Mouse (Mus musculus): ENCODE data around the gene Trcg1. TPM values are rescaled to one million over a fixed set of nuclear protein-coding genes. Genes with fewer than 3 reads are reported as not detected.
A peak's percentile ranks its signal among the peaks of the same experiment; 100 is the strongest.

Trcg1 gene
- polyA plus RNA-seq, 1 experiment from 2014 or later = not detected

- H3K36me3 ChIP-seq (ENCODE audit: control insufficient read depth, insufficient read depth) = no peaks in the 10 kb centered on the region
- no peak overlapping the region for H3K4me3 ChIP-seq (ENCODE audit: low read depth, low read length)
- ATAC-seq = no peak
- H3K27me3 ChIP-seq (replicated peaks; ENCODE audit: control insufficient read depth, insufficient read depth, low read length) = no peaks in the 10 kb centered on the region
- no peaks in the 10 kb centered on the region for H3K9me3 ChIP-seq (ENCODE audit: control insufficient read depth)
- no peak for TF ChIP-seq CTCF (IDR thresholded peaks at IDR 0.05; ENCODE audit: low read depth)
- no peak overlapping the region for H3K9ac ChIP-seq (ENCODE audit: low read depth, low read length)
- 76% methylated on average over 2 of the region's 2 CpGs for WGBS
- H3K27ac ChIP-seq (ENCODE audit: low read depth, low read length) = no peak overlapping the region
- no peaks in the 10 kb centered on the region for H3K4me1 ChIP-seq (replicated peaks; ENCODE audit: control insufficient read depth, insufficient read depth, low read length)
- no peak overlapping the region for H3K4me2 ChIP-seq (replicated peaks; ENCODE audit: low read depth)
Observed at GRCm38 (mm10) chr9:57238220-57238619, 1.9 kb downstream of the Trcg1 start.

GRCm38 (mm10) chr9:57241111-57241510 is 4.8 kb downstream of the Trcg1 start:
- no peaks in the 10 kb centered on the region for H3K4me1 ChIP-seq (replicated peaks; ENCODE audit: control insufficient read depth, insufficient read depth, low read length)
- no peaks in the 10 kb centered on the region for H3K9me3 ChIP-seq (ENCODE audit: control insufficient read depth)
- no peak for ATAC-seq
- H3K27ac ChIP-seq (ENCODE audit: low read depth, low read length) = no peak overlapping the region
- H3K4me2 ChIP-seq (replicated peaks; ENCODE audit: low read depth) = no peak overlapping the region
- no peaks in the 10 kb centered on the region for H3K27me3 ChIP-seq (replicated peaks; ENCODE audit: control insufficient read depth, insufficient read depth, low read length)
- TF ChIP-seq CTCF (IDR thresholded peaks at IDR 0.05; ENCODE audit: low read depth) = no peak
- no peak overlapping the region for H3K9ac ChIP-seq (ENCODE audit: low read depth, low read length)
- no peak overlapping the region for H3K4me3 ChIP-seq (ENCODE audit: low read depth, low read length)
- 87% methylated on average over 5 of the region's 5 CpGs for WGBS
- no peaks in the 10 kb centered on the region for H3K36me3 ChIP-seq (ENCODE audit: control insufficient read depth, insufficient read depth)

- no peak for ATAC-seq
- no peak for TF ChIP-seq CTCF (IDR thresholded peaks at IDR 0.05; ENCODE audit: low read depth)
- no peaks in the 10 kb centered on the region for H3K9me3 ChIP-seq (ENCODE audit: control insufficient read depth)
- H3K4me3 ChIP-seq (ENCODE audit: low read depth, low read length) = no peak overlapping the region
- WGBS = 34% methylated on average over 5 of the region's 5 CpGs
- no peaks in the 10 kb centered on the region for H3K4me1 ChIP-seq (replicated peaks; ENCODE audit: control insufficient read depth, insufficient read depth, low read length)
- no peak overlapping the region for H3K9ac ChIP-seq (ENCODE audit: low read depth, low read length)
- no peak overlapping the region for H3K27ac ChIP-seq (ENCODE audit: low read depth, low read length)
- no peaks in the 10 kb centered on the region for H3K36me3 ChIP-seq (ENCODE audit: control insufficient read depth, insufficient read depth)
- no peaks in the 10 kb centered on the region for H3K27me3 ChIP-seq (replicated peaks; ENCODE audit: control insufficient read depth, insufficient read depth, low read length)
- H3K4me2 ChIP-seq (replicated peaks; ENCODE audit: low read depth) = no peak overlapping the region
Observed at GRCm38 (mm10) chr9:57242916-57243315, 6.6 kb downstream of the Trcg1 start.

- no peaks in the 10 kb centered on the region for H3K36me3 ChIP-seq (ENCODE audit: control insufficient read depth, insufficient read depth)
- H3K9ac ChIP-seq (ENCODE audit: low read depth, low read length) = no peak overlapping the region
- no peak for ATAC-seq
- WGBS = 38% methylated on average over 7 of the region's 7 CpGs
- no peaks in the 10 kb centered on the region; the same call in 1 of the 2 replicates for H3K4me1 ChIP-seq (replicated peaks; ENCODE audit: control insufficient read depth, insufficient read depth, low read length)
- no peak overlapping the region for H3K4me2 ChIP-seq (replicated peaks; ENCODE audit: low read depth)
- H3K4me3 ChIP-seq (ENCODE audit: low read depth, low read length) = no peak overlapping the region
- H3K27me3 ChIP-seq (replicated peaks; ENCODE audit: control insufficient read depth, insufficient read depth, low read length) = no peaks in the 10 kb centered on the region
- no peak for TF ChIP-seq CTCF (IDR thresholded peaks at IDR 0.05; ENCODE audit: low read depth)
- H3K9me3 ChIP-seq (ENCODE audit: control insufficient read depth) = no peaks in the 10 kb centered on the region
- no peak overlapping the region for H3K27ac ChIP-seq (ENCODE audit: low read depth, low read length)
Observed at GRCm38 (mm10) chr9:57244106-57244685, 7.8 kb downstream of the Trcg1 start.

- ATAC-seq = no peak
- WGBS = 94% methylated on average over 5 of the region's 5 CpGs
- no peak for TF ChIP-seq CTCF (IDR thresholded peaks at IDR 0.05; ENCODE audit: low read depth)
Observed at GRCm38 (mm10) chr9:57246482-57246881, 10.1 kb downstream of the Trcg1 start.

GRCm38 (mm10) chr9:57247201-57247671 is 10.9 kb downstream of the Trcg1 start:
- WGBS = 37% methylated on average over 8 of the region's 8 CpGs
- H3K9me3 ChIP-seq (ENCODE audit: control insufficient read depth) = no peaks in the 10 kb centered on the region
- ATAC-seq = 0 out of 2 replicates have a peak, but pooled peaks have one; percentile 39
- no peak overlapping the region for H3K4me3 ChIP-seq (ENCODE audit: low read depth, low read length)
- H3K27me3 ChIP-seq (replicated peaks; ENCODE audit: control insufficient read depth, insufficient read depth, low read length) = no peaks in the 10 kb centered on the region
- no peak overlapping the region; the same call in 1 of the 2 replicates for H3K4me2 ChIP-seq (replicated peaks; ENCODE audit: low read depth)
- H3K27ac ChIP-seq (ENCODE audit: low read depth, low read length) = no peak overlapping the region
- no peak overlapping the region for H3K9ac ChIP-seq (ENCODE audit: low read depth, low read length)
- peaks cover 11% of the 10 kb centered on the region for H3K36me3 ChIP-seq (ENCODE audit: control insufficient read depth, insufficient read depth)
- H3K4me1 ChIP-seq (replicated peaks; ENCODE audit: control insufficient read depth, insufficient read depth, low read length) = no peaks in the 10 kb centered on the region; the same call in 1 of the 2 replicates
- peak; percentile 41 for TF ChIP-seq CTCF (IDR thresholded peaks at IDR 0.05; ENCODE audit: low read depth)

More at GRCm38 (mm10) chr9:57246482-57246881, 10.1 kb downstream of the Trcg1 start:
- Histone ChIP-seq H3K4me3 (ENCODE audit: low read depth, low read length) (no peak overlapping the region), H3K27ac (ENCODE audit: low read depth, low read length) (no peak overlapping the region), H3K4me2 (replicated peaks; ENCODE audit: low read depth) (no peak overlapping the region), H3K27me3 (replicated peaks; ENCODE audit: control insufficient read depth, insufficient read depth, low read length) (no peaks in the 10 kb centered on the region), H3K4me1 (replicated peaks; ENCODE audit: control insufficient read depth, insufficient read depth, low read length) (no peaks in the 10 kb centered on the region; the same call in 1 of the 2 replicates), H3K9me3 (ENCODE audit: control insufficient read depth) (no peaks in the 10 kb centered on the region), H3K36me3 (ENCODE audit: control insufficient read depth, insufficient read depth) (peaks cover 6% of the 10 kb centered on the region), H3K9ac (ENCODE audit: low read depth, low read length) (no peak overlapping the region)
